Mouse (Mus musculus) heart, adult 2 months (tissue): Measurements from ENCODE around the gene Avp. TPM values are rescaled to one million over a fixed set of nuclear protein-coding genes. Genes with fewer than 3 reads are reported as not detected.

ENCODE experiments used
- DNase-seq, 2 experiments: peaks; one replicate each; pipeline ENCODE4 v3.0.0; 2021
- H3K27ac ChIP-seq: fragments of 200-600 bp; 2 replicates; pipeline ENCODE4 v1.8.1; 2022
- H3K27me3 ChIP-seq: fragments of 200-500 bp; 2 replicates; pipeline ENCODE4 v1.6.1; 2012; ENCODE audit warnings: mild to moderate bottlenecking, low read length, inconsistent platforms, mixed read lengths; ENCODE audit not compliant: control insufficient read depth, insufficient read depth
- H3K36me3 ChIP-seq: fragments of 200-500 bp; 2 replicates; pipeline ENCODE4 v1.6.1; 2012; ENCODE audit warnings: low read length, inconsistent platforms; ENCODE audit not compliant: control insufficient read depth, insufficient read depth
- H3K4me1 ChIP-seq: fragments of 200-500 bp; 2 replicates; pipeline ENCODE4 v1.6.1; 2011; ENCODE audit warnings: low read length; ENCODE audit not compliant: control insufficient read depth, insufficient read depth
- H3K4me3 ChIP-seq: fragments of 200-600 bp; 2 replicates; pipeline ENCODE4 v1.8.1; 2022
- H3K79me2 ChIP-seq: fragments of 200-500 bp; replicated peaks from 2 replicates; pipeline ENCODE4 v1.6.1; 2012; ENCODE audit warnings: mild to moderate bottlenecking, inconsistent platforms, low read length, moderate library complexity, mixed read lengths; ENCODE audit not compliant: control insufficient read depth, insufficient read depth
- H3K9ac ChIP-seq: fragments of 200-500 bp; 2 replicates; pipeline ENCODE4 v1.6.1; 2012; ENCODE audit warnings: low read depth, mild to moderate bottlenecking, control low read depth, inconsistent platforms, low read length, mixed read lengths
- CTCF ChIP-seq: fragments of 200-600 bp; IDR thresholded peaks from 2 replicates; pipeline ENCODE4 v1.8.1; 2022; ENCODE audit warnings: antibody characterized with exemption, mild to moderate bottlenecking, moderate library complexity
- EP300 ChIP-seq: fragments of 200-500 bp; IDR thresholded peaks from 2 replicates; pipeline ENCODE4 v1.6.1; 2011; ENCODE audit warnings: low read depth, low read length, control low read depth; ENCODE audit not compliant: insufficient read depth
- POLR2A ChIP-seq: fragments of 200-500 bp; IDR thresholded peaks from 2 replicates; pipeline ENCODE4 v1.6.1; 2011; ENCODE audit warnings: mild to moderate bottlenecking, low read depth, low read length, control low read depth; ENCODE audit not compliant: insufficient read depth
- WGBS: fragments of 180-500 bp; shearing (Covaris S2); methylation state at CpG from one replicate; pipeline ENCODE4 v1.1.7; 2018; 5-methylcytosine and 5-hydroxymethylcytosine counted together
- intact Hi-C: fragments of 180-260 bp; cut with DNase I; formaldehyde crosslinking; loops from one replicate; pipeline ENCODE4 v1.15.1; 2025
- microRNA-seq, 2 experiments: library from miRNA; unstranded; fragments of <30 nt; microRNA quantifications; one replicate each; pipeline ENCODE4 v1.2.0; 2021
- polyA plus RNA-seq: library from polyadenylated mRNA; depleted of rRNA; stranded (reverse); fragments of >200 nt; gene quantifications from 2 replicates; pipeline ENCODE4 v1.2.3, GENCODE M21; 2012; rRNA removed
- total RNA-seq, 2 experiments: library from RNA; stranded (reverse); gene quantifications; 2 replicates each; pipeline ENCODE4 v1.2.3; 2021

Avp gene
- total and polyA plus RNA-seq, 3 experiments: 9.8 to 10.3 TPM; not detected in 1

DNA sequence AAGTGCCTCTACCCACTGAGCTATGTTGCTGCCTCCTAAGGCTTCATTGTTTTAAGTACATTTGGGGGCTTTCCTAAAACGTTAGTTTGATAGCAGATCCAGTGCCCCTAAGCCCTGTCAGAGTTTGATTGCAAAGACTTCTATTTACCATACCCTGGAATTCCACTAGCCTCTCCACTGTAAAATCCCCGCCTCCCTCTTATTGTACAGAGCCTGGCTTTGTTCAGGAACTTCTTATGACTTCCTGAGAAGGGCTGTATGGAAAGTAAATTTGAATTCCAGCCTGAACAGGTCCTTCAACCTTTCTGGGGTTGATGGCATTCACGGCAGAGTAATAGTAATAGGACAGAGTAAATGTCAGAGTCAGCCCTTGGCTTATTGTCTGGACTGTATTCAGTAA is 45.5 kb downstream of the Avp start:
- no peak overlapping the region for H3K9ac ChIP-seq
- no peak for TF ChIP-seq CTCF
- no peak for TF ChIP-seq POLR2A
- no peak for TF ChIP-seq EP300
- H3K79me2 ChIP-seq: no peaks in the 10 kb centered on the region
- no peaks in the 10 kb centered on the region for H3K27me3 ChIP-seq
- DNase-seq: no peak
- H3K4me3 ChIP-seq: no peak overlapping the region
- H3K4me1 ChIP-seq: no peaks in the 10 kb centered on the region
- intact Hi-C loops: no loop called here
- H3K36me3 ChIP-seq: no peaks in the 10 kb centered on the region
- H3K27ac ChIP-seq: no peak overlapping the region
- WGBS: 77% methylated on average over 3 of the region's 3 CpGs

DNA sequence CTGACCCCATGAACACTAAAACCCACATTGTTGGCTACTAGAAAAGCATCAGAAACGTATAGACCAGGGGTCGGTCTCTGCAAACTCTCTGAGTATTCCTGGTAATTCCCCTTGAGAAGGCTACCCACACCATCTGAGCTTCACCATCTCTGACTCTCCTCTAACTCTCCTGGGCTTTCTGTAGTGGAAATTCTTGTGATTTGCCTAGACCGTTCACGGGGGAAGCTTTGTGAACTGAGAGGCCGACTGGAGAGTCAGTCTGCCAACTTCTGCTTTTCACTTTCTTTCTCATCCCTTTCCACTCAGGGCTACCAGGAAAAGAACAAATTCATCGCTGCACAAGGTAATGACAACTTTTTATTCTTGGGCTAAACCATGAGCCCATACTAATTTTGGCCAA is 47.3 kb downstream of the Avp start:
- Histone ChIP-seq H3K27me3 (no peaks in the 10 kb centered on the region), H3K4me1 (no peaks in the 10 kb centered on the region), H3K36me3 (no peaks in the 10 kb centered on the region), H3K9ac (no peak overlapping the region), H3K4me3 (no peak overlapping the region), H3K27ac (no peak overlapping the region), H3K79me2 (no peaks in the 10 kb centered on the region)
- intact Hi-C loops: no loop called here
- TF ChIP-seq CTCF (no peak), POLR2A (no peak), EP300 (no peak)
- WGBS: 88% methylated on average over 6 of the region's 6 CpGs
- no peak for DNase-seq

DNA sequence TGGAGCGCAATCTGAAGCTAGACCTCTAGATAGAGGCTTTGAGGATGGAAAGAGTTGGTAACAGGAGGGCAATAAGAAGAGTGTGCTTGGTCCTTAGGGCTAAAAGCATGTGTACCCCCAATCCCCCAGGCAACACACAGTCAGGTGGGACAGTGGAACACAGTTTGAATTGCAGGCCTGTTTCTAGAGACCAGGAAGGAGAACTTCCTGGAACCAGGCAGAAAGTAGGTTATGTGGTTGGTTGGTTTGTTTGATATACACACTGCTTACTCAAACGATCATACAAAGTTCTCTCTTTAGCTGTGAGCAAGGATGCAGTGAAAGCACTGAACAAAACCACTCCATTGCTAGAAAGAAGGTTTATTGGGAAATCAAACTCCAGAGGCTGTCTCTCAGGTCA is 50.2 kb downstream of the Avp start:
- WGBS: 71% methylated on average over 2 of the region's 2 CpGs

More for the DNA sequence above, 50.2 kb downstream of the Avp start:
- intact Hi-C loops: no loop called here
- Histone ChIP-seq H3K9ac (no peak overlapping the region), H3K36me3 (no peaks in the 10 kb centered on the region), H3K4me1 (no peaks in the 10 kb centered on the region), H3K79me2 (no peaks in the 10 kb centered on the region), H3K27me3 (no peaks in the 10 kb centered on the region), H3K4me3 (no peak overlapping the region), H3K27ac (no peak overlapping the region)
- DNase-seq: no peak
- TF ChIP-seq EP300 (no peak), POLR2A (no peak), CTCF (no peak)

Small RNA genes lying within 50 kb of the gene (microRNA-seq; reads per million reads assigned to microRNA genes)
- 0 reads per million in 2 experiments for gene Gm23876

Other genes starting within 250 kb of the Avp start
- gene Cpxm1, start 185.0 kb downstream of the Avp start, total RNA-seq: 1 to 10 TPM; 1.9 to 3.3 TPM
- gene Cpxm1, start 185.0 kb downstream of the Avp start, polyA plus RNA-seq: 8.2 and 9.4 TPM in 2 replicates
- not detected for gene Gm28372, start 177.3 kb downstream of the Avp start, total RNA-seq
- not detected in 2 replicates for gene Gm28372, start 177.3 kb downstream of the Avp start, polyA plus RNA-seq
- gene 1700020A23Rik, start 177.3 kb downstream of the Avp start, total RNA-seq: not detected
- 0.26 TPM in 1 of 2 replicates, not detected in the other for gene 1700020A23Rik, start 177.3 kb downstream of the Avp start, polyA plus RNA-seq
- gene Tmem239, start 176.1 kb downstream of the Avp start, total RNA-seq: not detected
- not detected in 2 replicates for gene Tmem239, start 176.1 kb downstream of the Avp start, polyA plus RNA-seq
- gene Vps16, start 158.2 kb downstream of the Avp start, total RNA-seq: 10 to 100 TPM; 26.3 to 26.9 TPM
- gene Vps16, start 158.2 kb downstream of the Avp start, polyA plus RNA-seq: 32.9 and 46.7 TPM in 2 replicates
- 1 to 10 TPM; 5.5 TPM for gene Pced1a, start 157.9 kb downstream of the Avp start, total RNA-seq
- 12.7 and 14.5 TPM in 2 replicates for gene Pced1a, start 157.9 kb downstream of the Avp start, polyA plus RNA-seq
- gene Ptpra, start 132.3 kb downstream of the Avp start, total RNA-seq: 10 to 100 TPM; 44.0 to 46.0 TPM
- 27.8 and 37.0 TPM in 2 replicates for gene Ptpra, start 132.3 kb downstream of the Avp start, polyA plus RNA-seq
- 10 to 100 TPM; 57.6 to 72.9 TPM for gene Mrps26, start 18.8 kb downstream of the Avp start, total RNA-seq
- gene Mrps26, start 18.8 kb downstream of the Avp start, polyA plus RNA-seq: 39.4 and 40.9 TPM in 2 replicates
- gene Oxt, start 6.4 kb downstream of the Avp start, total RNA-seq: not detected
- not detected in 2 replicates for gene Oxt, start 6.4 kb downstream of the Avp start, polyA plus RNA-seq
- gene Fastkd5, start 47.5 kb upstream of the Avp start, total RNA-seq: 1 to 10 TPM; 7.5 to 9.0 TPM
- 2.2 and 5.1 TPM in 2 replicates for gene Fastkd5, start 47.5 kb upstream of the Avp start, polyA plus RNA-seq
- gene Ubox5, start 47.5 kb upstream of the Avp start, total RNA-seq: 1 to 10 TPM; 3.9 to 5.2 TPM
- gene Ubox5, start 47.5 kb upstream of the Avp start, polyA plus RNA-seq: 5.0 and 5.6 TPM in 2 replicates
- 1 to 10 TPM; 4.9 to 5.1 TPM for gene Lzts3, start 60.2 kb upstream of the Avp start, total RNA-seq
- gene Lzts3, start 60.2 kb upstream of the Avp start, polyA plus RNA-seq: 5.8 and 7.2 TPM in 2 replicates
- gene Ddrgk1, start 82.1 kb upstream of the Avp start, total RNA-seq: 10 to 100 TPM; 71.1 to 96.0 TPM
- gene Ddrgk1, start 82.1 kb upstream of the Avp start, polyA plus RNA-seq: 35.2 and 47.0 TPM in 2 replicates
- 10 to 100 TPM; 14.9 to 16.8 TPM for gene Itpa, start 85.1 kb upstream of the Avp start, total RNA-seq
- 24.0 and 31.6 TPM in 2 replicates for gene Itpa, start 85.1 kb upstream of the Avp start, polyA plus RNA-seq
- under 1 TPM; 0.10 to 0.14 TPM for gene Slc4a11, start 115.0 kb upstream of the Avp start, total RNA-seq
- gene Slc4a11, start 115.0 kb upstream of the Avp start, polyA plus RNA-seq: 0.37 and 0.38 TPM in 2 replicates